Mouse (Mus musculus): Measurements from ENCODE around the gene Nacc2.

The Nacc2 gene

GRCm38 (mm10) chr2:26106233-26106632 is 16.8 kb downstream of the Nacc2 start:
- in situ Hi-C loops (cut with MboI, MseI): no loop called here

GRCm38 (mm10) chr2:26100296-26100695 is 22.7 kb downstream of the Nacc2 start:
- in situ Hi-C loops (cut with MboI, MseI): no loop called here

- in situ Hi-C loops (cut with MboI, MseI): no loop called here
Measured at GRCm38 (mm10) chr2:26099851-26100250, 23.2 kb downstream of the Nacc2 start.

DNA sequence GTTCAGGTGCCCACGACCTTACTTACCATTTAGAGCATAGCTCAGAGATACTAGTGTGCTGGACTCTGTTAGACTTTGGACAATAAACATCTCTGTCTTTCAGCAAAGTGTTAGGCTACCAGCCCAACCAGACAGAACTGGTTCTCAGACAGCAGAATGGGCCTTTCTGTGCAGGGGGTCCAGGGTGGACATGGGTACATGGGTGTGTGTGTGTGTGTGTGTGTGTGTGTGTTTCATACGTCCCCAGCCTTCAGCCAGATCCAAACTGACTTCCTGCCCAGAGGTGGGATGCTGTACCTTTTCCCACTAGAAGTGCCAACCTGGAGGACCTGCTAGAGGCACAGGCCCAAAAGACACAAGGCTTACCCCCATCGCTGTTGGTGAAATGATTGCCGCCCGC is 23.8 kb downstream of the Nacc2 start:
- in situ Hi-C loops (cut with MboI, MseI): no loop called here

GRCm38 (mm10) chr2:26093897-26094296 is 29.1 kb downstream of the Nacc2 start:
- in situ Hi-C loops (cut with MboI, MseI): loop anchor here in 1 of 2 experiments (5.0 kb wide), 1 partner anchor 588 kb away; no protein-coding TSS in a partner anchor

GRCm38 (mm10) chr2:26091771-26092393 is 31.1 kb downstream of the Nacc2 start:
- in situ Hi-C loops (cut with MboI, MseI): loop anchor here in 1 of 2 experiments (5.0 kb wide), 1 partner anchor 590 kb away; no protein-coding TSS in a partner anchor

GRCm38 (mm10) chr2:26090876-26091770 is 31.9 kb downstream of the Nacc2 start:
- in situ Hi-C loops (cut with MboI, MseI): loop anchor here in 1 of 2 experiments (5.0 kb wide), 1 partner anchor 591 kb away; no protein-coding TSS in a partner anchor

DNA sequence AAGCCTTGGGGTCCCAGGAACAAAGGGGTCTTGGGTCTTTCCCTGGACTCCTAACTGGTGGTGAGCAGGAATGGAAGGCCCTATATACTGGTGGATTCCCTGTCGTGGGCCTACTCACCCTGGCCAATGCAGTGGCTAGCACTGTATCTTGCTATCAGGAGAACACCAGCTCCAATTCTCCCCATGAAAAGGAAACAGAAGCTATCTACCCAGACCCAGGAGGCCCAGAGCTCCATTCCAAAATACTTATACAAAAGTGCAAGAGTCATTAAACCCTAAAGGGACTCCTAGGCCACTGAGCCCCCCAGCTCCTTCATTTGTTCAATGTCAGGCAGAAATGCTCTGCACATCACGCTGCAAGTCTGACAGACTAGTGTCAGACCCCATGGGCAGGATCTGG is 34.0 kb downstream of the Nacc2 start:
- in situ Hi-C loops (cut with MboI, MseI): no loop called here

DNA sequence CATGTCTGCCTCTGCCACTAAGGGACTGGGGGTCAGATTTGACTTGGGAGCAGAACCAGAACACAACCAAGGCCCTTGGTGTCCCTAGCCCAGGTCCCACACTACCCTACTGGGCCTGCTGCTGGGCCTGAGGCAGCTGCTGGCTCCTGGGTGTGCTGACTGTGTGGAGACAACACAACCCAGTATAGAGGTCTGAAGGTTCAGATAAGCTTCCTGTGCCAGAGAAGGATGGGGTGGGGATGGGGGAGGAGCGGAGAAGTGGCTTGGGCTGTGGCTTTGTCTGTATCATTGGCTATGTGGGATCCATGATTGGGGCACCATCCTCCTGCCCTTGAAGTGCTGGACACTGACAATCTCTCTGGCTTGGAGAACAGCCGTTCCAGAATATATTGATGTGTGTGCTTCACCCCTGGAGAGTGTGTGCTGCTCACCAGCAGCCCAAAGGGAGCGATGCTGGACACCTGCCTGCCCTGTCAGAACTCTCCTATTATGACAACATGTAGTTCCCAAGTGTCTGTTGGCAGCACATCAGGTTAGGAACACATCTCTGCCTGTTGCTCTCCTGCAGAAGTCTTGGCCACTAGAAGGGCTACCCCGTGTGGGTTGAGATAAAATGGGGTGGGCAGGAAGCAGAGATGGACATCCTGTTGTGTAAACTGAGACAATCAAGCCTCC is 36.0 kb downstream of the Nacc2 start:
- in situ Hi-C loops (cut with MboI, MseI): no loop called here

GRCm38 (mm10) chr2:26086505-26086904 is 36.5 kb downstream of the Nacc2 start:
- in situ Hi-C loops (cut with MboI, MseI): no loop called here

DNA sequence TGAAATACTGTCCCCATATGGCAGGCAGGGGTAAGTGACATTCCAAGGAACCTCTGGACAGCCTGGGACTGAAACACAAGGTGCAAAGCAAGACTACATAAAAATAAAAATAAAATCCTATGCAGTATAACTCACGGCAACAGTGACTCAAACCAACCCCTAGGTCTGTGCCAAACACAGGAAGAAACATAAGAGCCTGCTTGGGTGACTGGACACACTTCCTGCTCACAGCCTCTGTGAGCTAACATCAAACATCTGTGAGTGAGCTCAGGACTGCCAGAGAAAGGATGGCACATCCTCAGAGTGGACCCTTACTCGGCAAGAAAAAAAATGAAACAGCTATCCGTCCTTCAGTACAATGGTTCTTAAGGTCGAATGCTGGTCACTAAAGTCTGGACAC is 40.1 kb downstream of the Nacc2 start:
- in situ Hi-C loops (cut with MboI, MseI): no loop called here

- in situ Hi-C loops (cut with MboI, MseI): no loop called here
Measured at GRCm38 (mm10) chr2:26080830-26081229, 42.2 kb downstream of the Nacc2 start.

GRCm38 (mm10) chr2:26079409-26079808 is 43.6 kb downstream of the Nacc2 start:
- in situ Hi-C loops (cut with MboI, MseI): no loop called here

GRCm38 (mm10) chr2:26077068-26077467 is 46.0 kb downstream of the Nacc2 start:
- in situ Hi-C loops (cut with MboI, MseI): no loop called here

DNA sequence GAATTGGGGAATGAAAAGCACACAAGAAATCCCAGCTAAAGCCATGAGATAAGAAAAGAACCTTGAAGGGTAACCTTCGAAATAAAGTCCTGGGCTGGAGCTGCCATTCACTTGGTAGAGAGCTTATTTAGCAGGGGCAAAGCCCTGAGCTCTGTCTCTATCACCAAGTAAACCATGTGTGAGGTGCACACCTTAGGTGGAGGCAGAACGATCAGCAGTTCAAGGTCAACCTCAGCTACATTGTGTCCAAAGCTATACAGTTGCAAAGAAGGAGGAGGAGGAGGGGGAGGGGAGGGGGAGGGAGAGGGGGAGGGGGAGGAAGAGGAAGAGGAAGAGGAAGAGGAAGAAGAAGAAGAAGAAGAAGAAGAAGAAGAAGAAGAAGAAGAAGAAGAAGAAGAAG is 46.9 kb downstream of the Nacc2 start:
- in situ Hi-C loops (cut with MboI, MseI): no loop called here

GRCm38 (mm10) chr2:26074551-26074950 is 48.5 kb downstream of the Nacc2 start:
- in situ Hi-C loops (cut with MboI, MseI): no loop called here

DNA sequence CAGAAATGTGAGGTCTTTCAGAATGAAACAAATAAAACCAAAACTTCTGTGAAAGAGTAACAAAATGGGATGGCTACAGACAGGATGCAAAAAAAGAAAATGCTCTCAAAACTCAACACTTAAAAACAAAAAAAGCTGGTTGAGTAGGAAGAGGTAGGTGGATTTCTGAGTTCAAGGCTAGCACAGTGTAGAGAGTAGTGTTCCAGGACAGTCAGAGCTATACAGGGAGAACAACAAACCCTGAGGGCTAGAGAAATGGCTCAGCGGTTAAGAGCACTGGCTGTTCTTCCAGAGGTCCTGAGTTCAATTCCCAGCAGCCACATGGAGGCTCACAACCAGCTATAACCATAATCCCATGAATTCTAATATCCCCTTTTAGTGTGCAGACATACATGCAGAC is 54.4 kb downstream of the Nacc2 start:
- in situ Hi-C loops (cut with MboI, MseI): no loop called here

DNA sequence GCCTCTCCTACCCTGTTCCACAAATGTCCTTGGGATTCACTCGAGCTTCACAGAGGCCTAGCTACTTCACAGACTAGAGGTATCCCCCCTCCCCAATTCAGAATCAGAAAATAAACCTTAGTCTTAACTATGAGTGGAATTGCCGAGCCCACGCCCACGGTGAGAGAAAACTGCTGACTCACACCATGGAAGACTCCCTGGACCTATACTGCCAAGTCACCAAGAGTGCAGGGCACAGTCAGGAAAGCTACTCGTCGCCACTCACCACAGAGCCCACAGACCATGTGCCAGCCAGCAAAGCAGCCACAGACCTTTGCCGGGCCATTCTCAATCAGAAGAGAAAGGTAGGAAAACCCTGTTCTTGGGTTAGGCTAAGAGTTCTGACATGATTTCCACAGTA is 54.8 kb downstream of the Nacc2 start:
- in situ Hi-C loops (cut with MboI, MseI): no loop called here

DNA sequence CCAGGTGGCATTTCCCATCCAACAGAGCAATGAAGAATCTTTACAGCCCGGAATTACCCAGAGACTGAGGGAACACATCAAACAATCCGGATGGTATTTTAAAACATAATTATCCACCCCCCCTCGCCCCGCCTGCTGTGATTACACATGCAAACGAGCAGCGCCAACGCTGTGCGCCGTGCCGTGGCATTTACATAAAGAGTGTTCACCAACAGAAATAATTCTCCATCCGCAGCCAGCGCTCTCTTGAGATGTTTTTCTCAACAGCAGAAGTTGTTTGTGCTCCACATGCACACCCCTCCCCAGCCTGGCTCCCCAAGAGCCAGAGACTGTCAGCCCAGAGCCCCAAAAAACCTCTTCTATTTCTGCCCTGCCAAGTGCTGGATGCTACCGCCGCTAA is 56.5 kb downstream of the Nacc2 start:
- in situ Hi-C loops (cut with MboI, MseI): no loop called here

DNA sequence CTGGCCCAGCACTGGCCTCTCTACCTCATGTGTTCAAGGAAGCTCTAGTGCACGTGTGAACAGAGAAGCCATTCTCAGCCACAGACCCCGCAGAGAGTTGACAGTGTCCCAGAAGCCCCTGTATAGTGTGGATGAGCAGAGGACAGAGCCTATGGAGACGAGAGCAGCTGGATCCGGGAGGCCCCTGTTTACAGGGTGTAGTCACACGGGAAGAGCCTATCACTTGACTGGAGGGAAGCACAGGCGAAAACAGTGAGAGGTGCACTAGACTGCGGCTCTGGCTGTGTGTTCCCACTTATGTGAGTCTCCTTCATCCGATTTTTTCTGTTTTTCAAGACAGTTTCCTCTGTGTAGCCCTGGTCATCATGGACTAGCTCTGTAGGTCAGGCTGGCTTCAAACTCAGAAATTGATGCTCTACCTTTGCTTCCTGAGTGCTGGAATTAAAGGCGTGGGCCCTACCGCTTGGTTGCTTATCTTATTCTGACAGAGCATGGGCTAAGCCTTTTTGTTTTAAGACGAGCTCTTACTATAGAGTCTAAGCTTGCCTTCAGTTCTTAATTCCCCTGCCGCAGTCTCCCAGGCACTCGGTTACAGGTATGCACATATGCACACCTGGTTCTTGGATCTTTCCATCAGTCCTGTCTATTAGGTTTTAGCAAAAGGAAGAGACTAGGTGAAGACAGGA is 60.1 kb downstream of the Nacc2 start:
- in situ Hi-C loops (cut with MboI, MseI): no loop called here

DNA sequence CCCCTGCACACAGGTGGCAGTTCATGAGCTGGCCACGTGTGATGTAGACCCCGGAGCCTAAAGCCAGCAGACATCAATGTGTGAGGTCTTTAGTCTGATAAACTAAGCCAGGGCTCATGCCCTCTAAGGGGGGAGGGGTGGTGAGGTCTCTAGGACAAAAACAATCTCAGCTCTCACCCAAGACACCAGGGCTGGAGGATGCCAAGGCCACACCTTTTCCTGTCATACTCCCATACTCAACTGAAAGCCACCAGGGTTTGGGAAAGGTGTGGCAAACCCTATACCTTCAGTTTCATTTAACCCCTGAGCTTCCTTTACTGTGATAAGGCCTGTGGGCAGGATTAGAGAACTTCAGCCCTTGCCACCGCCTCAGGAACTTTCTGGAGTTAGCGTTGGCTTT is 60.8 kb downstream of the Nacc2 start:
- in situ Hi-C loops (cut with MboI, MseI): no loop called here

All from T-helper 17 cell (primary cell).